Mouse (Mus musculus) lung, embryonic 15.5 days (tissue): ENCODE measurements around the gene Mfsd2a. TPM values are rescaled to one million over a fixed set of nuclear protein-coding genes. Genes with fewer than 3 reads are reported as not detected.

Experiments used
- polyA plus RNA-seq: library from polyadenylated mRNA; unstranded; fragments of >200 nt; fragmentation: Nextera tagmentation; extraction: Ambion mirVana; gene quantifications from 2 replicates; pipeline ENCODE4 v1.2.1, GENCODE M21; 2015

Mfsd2a gene
- polyA plus RNA-seq, 1 experiment from 2014 or later: 0.82 TPM

Other genes starting within 250 kb of the Mfsd2a start
- 62.1 and 73.1 TPM in 2 replicates for gene Ppt1, start 124.9 kb downstream of the Mfsd2a start, polyA plus RNA-seq
- 61.7 and 70.2 TPM in 2 replicates for gene Cap1, start 75.1 kb downstream of the Mfsd2a start, polyA plus RNA-seq
- 18.5 and 20.8 TPM in 2 replicates for gene Mycl, start 34.5 kb upstream of the Mfsd2a start, polyA plus RNA-seq
- 15.9 and 19.2 TPM in 2 replicates for gene Trit1, start 55.4 kb upstream of the Mfsd2a start, polyA plus RNA-seq
- gene Bmp8b, start 144.0 kb upstream of the Mfsd2a start, polyA plus RNA-seq: 1.3 and 1.6 TPM in 2 replicates
- not detected in 2 replicates for gene Oxct2b, start 155.1 kb upstream of the Mfsd2a start, polyA plus RNA-seq
- gene Ppie, start 178.8 kb upstream of the Mfsd2a start, polyA plus RNA-seq: 107 and 109 TPM in 2 replicates
- gene Hpcal4, start 222.0 kb upstream of the Mfsd2a start, polyA plus RNA-seq: 0.28 and 0.37 TPM in 2 replicates
- not detected in 2 replicates for gene Nt5c1a, start 240.3 kb upstream of the Mfsd2a start, polyA plus RNA-seq